Mouse (Mus musculus) olfactory bulb, adult 2 months (tissue): ENCODE data around the gene Sit1.

Experiments
- CTCF ChIP-seq: fragments of 200-500 bp; IDR thresholded peaks from 2 replicates; pipeline ENCODE4 v1.5.1; 2012; ENCODE audit warnings: low read depth, mild to moderate bottlenecking, low read length, moderate library complexity; ENCODE audit not compliant: insufficient read depth
- POLR2A ChIP-seq: fragments of 200-500 bp; IDR thresholded peaks from 2 replicates; pipeline ENCODE4 v1.6.1; 2012; ENCODE audit warnings: mild to moderate bottlenecking, low read depth, low read length, moderate library complexity; ENCODE audit not compliant: insufficient read depth

GRCm38 (mm10) chr4:43492101-43492820 is 8.7 kb upstream of the Sit1 start:
- TF ChIP-seq CTCF (no peak), POLR2A (no peak)
